Mouse (Mus musculus): Measurements from ENCODE around the gene Ikzf2.

The Ikzf2 gene

DNA sequence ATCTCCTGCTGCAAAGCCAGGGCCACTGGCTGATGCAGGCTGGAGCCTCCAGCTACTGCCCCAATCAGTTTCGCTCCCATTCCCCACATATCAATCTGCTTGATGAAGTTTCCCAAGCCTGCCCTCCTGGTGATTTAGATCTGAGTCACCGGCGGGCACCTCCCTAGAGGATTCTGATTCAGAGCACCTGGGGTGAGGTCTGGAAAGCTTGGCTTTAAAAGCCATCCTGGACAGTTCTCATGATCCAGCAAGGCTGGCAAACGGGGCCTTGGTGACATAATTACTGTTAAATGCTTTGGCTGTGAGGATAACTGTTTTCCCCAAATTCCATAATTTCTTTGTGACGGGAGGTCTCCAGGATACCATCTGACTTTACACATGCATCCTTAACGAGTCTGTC is 29.0 kb downstream of the Ikzf2 start:
- DNase-seq = peak; percentile 65

DNA sequence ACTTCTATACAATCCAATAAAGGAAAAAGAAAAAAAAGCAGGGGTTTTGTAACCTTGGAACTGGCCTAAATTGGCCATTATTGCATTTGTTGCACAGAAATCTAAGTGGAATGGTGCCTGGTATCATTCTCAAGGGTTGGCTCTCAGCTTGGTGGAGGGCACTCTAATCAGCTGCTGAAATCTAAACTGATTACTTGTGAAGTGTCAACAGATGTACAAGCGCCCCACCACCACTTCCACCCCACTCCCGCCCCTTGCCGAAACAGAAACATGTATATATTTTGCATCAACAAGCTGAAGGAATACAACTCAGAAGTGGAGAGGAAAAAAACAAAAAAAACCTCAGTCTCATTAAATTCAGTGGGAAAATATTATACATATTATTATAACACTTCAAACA is 29.6 kb downstream of the Ikzf2 start:
- peak; percentile 10 for DNase-seq

DNA sequence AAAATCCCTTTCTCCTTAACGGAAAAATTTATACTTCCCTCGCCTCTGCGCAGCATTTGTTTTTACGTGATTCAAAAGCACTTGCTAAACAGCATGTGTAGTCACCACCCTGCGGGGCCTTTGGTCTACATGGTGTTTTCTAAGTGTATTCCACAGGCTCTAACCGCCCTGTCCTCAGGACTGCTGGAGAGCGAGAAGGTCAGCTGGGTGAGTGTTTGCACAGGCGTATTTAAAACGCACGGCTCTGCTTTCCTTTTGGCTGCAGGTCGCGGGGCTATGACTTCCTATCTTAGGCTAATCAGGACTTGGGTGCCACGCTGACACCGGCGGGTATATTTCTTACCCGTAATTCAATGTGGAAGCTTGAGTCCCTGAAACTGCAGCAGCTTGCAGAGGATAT is 30.1 kb downstream of the Ikzf2 start:
- DNase-seq = no peak

DNA sequence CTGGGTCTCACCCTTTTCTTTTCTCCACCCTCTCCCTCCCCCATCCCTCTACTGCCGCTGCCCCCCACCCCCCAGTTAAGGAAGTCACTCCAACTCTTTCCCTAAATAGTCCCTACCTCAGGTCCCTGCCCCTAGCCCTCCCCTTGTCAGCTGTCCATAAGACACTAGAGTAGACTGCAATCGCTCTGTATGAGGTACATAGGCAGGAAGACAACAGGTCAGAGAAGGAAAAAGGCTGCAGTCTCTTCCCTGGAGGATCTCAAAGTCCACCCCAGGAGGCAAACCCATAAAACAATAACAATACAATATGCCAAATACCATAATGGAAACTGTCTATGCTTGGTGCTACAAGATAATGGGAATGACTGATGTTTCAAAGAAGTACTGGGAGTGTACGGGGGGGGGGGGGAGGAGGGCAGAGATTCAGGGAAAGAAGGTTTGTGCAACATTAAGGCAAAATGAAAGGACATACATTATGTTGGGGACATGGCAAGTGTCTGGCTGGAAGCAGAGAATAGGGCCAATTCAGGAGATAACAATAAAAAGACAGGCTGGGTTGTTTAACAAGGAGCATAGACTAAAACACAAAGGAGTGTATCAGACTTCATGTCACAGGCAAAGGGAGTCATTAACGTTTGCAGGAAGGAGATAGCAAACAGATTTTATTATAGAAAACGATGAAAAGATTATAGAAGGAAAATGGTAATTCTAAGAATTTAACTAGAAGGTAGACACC is 30.8 kb downstream of the Ikzf2 start:
- peak; percentile 22 for DNase-seq

DNA sequence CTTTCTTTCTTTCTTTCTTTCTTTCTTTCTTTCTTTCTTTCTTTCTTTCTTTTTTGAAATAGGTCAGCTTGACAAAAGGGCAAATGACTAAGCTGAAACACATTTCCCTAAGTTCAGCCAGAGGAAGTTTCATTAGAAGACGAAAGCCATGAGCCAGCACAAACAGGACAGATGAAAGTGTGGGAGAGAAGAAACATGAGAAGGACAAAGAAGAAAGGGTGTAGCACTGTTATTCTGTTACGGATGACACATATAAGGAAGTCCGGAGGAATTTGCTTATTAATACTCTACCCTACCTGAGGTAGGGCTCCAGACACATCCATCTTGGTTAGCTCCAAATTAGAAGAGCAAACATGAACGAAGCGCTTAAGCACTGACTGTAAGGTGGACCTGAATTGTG is 31.7 kb downstream of the Ikzf2 start:
- DNase-seq = peak; percentile 33

DNA sequence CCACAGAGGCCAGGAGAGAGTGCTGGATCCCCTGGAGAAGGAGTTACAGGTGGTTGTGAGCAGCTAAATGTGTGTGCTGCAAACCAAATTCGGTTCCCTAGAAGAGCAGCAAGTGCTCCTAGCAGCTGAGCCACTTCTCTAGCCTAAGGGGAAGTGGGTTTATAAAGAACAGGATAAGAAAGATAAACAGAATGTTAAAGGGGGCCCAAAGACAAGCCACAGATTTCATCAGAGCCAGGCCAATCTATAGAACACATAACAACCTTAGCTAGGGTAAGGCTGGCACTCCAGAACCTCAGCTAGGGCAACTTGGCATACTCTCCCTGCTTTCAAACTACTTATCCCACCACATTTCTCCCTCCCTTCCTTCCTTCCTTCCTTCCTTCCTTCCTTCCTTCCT is 32.1 kb downstream of the Ikzf2 start:
- peak; percentile 42 for DNase-seq

DNA sequence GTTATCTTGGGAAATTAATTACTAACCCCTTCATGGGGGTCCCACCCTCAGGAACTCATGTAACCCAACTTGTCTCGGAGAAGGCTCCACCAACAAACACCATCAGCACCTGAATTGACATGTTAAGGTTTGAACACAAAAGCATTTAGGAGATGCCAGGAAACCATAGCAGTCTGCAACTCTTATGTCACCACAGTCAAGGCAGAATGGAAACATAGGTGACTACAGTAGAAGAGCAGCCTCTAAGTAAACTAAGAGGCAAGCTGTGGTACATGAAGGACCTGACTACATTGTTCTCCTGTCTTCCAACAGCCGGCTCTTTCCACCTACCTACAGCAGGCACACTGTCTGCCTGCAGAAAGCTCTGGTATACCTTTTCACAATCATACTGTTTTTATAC is 33.6 kb downstream of the Ikzf2 start:
- DNase-seq = peak; percentile 58

DNA sequence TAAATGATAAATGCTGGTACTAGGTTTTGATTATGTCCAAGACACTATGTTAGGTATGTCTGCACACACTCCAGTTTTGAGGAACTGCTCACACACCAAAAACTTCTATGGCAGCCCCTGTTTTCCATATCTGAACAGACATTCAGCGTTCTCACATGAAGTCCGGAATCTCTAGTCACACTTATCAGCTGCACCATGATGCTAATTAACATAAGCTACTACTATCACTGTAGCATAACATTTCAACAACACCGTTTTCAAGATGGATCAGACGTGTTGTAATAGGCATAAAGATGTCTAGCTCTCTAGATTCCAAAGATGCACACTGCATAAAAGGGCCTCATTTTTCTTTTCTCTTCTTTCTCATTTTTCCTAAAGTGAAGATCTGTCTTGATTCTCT is 43.9 kb downstream of the Ikzf2 start:
- DNase-seq = no peak

DNA sequence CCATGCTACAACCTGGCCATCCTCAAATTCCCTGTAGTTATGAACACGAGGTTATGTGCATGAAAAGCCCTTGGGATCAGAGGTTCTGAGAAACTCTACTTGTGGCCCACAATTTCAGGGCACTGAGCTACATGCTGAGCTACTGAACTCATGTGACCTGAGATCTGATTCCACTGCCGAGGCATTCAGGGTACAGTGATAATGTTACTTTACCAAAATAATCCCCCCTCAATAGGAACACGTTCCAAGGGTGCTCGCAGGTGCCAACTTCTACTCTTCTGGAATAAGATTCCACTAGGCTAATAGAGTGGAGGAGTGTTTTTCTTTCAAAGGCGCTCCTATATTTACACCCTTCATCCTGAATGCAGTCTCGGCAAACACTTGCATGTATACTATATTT is 45.1 kb downstream of the Ikzf2 start:
- no peak for DNase-seq

DNA sequence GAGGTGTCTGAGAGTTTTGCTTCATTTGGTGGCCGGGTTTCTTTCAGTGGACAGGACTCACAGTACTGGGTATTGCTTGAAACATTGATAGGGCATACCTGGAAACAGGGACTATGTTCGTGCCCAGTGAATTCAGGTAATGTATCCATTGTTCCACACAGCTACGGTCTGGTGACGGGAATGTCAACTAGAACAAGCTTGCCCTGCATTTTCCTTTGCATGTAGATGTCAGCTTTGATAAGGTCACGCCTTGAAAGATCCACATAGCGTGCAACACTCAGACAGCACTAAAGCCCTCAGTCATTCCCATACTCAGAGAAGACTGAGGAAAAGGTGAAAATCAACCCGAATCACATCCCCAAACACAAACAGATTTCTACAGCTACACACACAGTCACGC is 48.7 kb downstream of the Ikzf2 start:
- no peak for DNase-seq

DNA sequence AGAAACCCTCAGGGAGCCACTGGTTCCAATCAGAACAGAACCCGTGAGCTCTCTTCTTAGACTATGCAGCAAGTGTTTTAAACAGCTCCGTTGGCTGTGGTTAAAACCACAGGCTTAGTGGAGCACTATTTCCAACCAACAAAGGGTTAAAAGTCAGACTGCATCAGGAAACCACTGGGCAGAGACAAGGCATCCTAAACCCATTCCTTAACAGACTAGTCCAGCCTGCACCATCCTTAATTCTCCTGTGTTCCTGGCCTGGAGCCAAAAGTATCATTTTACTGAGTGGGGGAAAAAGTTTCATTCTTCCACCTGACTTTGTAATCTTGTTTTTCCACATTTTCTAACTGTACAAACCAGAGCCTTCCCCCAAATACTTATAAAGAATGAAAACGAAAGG is 49.1 kb downstream of the Ikzf2 start:
- DNase-seq = no peak

DNA sequence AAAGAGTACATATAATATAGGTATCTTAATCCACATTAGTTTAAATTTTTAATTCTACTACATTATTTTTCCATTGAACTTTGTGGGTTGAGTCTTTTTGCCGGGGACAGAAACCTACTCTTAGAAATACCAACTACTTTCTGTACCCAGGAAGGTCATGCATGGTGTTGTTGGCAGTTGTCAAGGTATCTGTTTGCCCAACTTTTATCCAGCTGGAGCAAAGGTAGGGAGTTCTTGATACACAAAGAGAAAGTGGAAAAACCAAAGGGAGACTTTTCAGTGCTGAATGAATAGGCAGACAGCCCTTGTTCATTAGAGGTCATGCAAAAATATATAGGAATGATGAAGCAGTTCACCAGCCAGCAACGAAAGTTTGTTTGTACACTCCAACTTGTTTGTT is 52.8 kb downstream of the Ikzf2 start:
- DNase-seq = no peak

DNA sequence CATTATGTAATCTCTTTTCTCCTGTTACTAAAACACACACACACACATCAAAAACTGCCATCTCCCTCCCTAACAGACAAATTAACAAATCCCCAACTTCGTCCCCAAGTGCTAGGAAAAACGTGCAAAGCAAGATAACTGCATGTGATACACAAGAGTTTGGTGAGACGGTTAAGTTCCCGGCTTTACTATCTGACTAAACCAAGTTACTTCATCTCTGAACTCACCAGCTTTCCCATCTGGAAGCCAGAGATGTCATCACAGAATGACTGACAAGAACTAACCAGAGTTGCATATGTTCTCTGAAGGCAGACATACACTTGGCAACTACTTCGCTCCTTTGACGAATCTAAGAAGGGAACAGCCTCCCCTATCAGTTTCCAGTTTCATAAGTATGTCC is 56.5 kb downstream of the Ikzf2 start:
- DNase-seq = no peak

DNA sequence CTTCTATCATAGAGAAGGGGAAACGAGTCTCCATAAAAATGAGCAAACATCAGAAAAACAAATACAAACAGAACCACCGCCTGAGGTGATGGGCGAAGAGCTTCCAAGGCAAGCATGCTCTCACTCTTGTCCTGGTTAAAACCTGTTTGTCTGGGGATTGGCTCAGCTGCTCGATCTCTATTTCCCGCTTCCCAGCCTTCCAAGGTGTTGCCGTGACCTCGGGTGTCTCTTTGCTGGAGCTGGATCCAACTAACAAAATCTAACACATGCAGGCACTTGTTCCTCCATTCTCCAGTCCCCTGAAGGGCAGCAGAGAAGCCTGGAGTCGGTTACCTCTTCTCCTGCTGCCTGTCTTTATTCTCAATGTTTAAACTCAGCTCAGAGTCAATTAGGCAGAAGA is 57.5 kb downstream of the Ikzf2 start:
- DNase-seq = peak; percentile 88

DNA sequence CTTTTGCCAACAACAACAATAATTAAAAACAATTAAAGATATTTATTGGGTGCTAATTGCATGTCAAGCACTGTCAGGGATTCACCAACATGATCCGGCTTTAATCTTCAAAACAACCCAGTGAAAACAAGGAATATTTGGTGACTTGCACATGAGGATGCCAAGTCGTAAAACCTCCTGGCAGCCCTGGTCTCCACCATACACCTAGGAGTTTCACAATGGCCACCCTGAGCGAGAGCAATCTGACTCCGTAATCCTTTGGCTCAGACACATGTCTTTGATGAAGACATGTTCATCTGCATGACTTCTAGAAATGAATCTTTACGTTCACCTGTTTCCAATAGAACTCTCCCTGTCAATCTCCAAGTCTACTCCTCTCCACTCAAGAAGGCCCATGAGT is 75.0 kb downstream of the Ikzf2 start:
- no peak for DNase-seq

DNA sequence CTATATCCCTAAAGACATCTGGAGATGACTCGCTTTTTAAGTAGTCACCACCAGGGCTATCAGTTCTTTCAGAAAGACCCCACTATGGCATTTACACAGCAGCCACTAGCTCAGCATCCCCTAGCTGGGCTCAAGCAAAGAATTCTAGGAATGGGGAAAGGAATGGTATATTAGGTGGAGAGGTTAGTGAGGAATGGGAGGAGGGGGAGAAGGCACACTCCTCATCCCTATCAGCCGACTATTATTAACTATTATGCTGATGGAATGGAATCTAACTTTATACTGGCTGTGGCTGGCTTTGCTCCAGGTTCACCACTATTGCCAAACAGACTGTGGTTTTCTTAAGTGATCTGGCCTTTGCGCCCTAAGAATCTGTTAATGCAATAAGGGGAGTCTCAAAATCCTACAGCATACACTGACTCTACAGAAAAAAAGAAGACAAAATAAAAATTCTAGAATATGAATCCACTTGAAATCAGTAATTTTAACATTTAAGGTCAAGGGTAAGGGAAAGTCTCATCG is 75.8 kb downstream of the Ikzf2 start:
- no peak for DNase-seq

DNA sequence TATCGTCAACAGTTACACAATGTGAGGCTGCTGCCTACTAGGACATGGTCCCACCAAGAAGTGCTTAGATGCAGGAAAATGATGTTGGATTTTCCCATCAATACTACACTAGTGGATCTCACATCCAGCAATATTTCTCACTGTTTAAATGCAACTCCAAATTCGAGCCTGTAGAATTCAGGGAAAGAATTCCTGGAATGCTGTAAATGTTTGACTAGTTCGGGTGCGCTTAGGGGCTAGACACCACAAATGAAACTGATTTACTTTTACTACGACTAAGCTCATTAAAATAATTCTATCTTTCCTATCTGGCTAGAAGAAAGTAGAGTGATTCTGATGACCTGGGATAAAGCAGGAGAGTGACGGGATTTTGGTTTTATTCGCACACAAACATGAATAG is 76.3 kb downstream of the Ikzf2 start:
- DNase-seq = no peak

DNA sequence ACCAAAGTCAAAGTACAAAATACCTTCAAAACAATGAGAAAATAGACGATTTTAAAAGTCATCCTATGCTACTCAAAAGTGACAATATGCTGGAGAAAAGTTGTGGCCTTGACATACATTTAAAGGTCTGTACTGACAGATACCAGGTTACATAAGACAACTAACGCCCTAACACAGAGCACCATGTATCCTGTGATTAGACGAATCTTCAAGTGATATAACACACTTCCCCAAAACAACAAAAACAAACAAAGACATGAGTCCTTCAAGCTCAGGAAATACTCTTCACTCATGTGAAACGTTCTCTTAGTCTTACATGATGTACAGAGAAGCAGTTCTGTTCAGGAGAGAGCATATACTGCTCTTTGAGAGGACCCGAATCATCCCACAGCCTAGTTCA is 78.2 kb downstream of the Ikzf2 start:
- DNase-seq = no peak

DNA sequence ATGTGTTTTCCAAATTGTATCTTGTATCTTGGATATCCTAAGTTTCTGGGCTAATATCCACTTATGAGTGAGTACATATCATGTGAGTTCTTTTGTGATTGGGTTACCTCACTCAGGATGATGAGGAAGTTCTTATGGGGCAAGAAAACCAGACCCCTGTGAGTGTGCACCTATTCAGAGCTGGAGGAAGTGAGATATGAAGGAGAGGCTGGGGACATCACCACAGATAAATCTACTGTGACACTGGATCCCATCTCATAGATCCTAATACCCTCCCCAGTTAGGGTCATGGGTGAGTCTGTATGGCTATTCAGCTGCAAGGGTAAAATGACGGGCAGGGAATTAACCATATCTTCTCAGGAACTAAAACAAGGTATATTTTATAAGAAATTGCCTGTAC is 80.2 kb downstream of the Ikzf2 start:
- no peak for DNase-seq

DNA sequence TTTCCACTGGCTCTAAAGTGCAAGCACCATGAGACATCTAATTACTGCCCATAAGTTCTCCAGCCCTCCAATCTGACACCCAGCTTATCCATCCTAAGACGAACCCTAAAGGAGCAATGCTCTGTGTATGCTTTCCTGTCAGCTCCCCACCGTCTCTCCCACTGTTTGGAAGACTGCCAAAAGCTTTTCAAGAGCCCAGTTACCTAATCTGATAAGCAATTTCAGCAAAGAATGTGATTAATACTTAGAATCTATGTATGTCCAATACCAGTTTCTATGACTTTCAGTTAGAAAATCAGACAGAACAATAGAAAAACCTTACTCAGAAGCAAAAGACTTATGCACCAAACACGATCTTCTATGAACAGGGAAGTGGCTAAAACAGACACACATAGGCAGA is 82.8 kb downstream of the Ikzf2 start:
- no peak for DNase-seq

DNA sequence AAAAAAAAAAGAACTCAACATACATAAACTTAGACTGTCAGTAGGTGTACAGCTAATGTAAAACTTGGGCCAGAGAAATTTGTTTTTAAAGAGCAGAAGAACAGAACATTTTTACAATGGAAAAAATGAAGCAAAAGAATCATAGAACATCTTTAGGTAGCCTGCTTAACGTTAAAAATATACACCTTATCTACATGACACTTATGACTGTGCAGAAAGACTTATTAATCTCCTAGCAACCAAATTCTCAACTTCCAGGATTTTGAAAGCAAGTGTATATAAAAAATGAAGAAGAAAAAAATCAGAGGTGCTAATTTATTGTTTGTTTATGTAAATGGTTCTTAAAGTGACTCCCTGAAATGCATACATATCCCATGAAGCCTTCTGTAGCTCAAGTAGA is 86.1 kb downstream of the Ikzf2 start:
- no peak for DNase-seq

DNA sequence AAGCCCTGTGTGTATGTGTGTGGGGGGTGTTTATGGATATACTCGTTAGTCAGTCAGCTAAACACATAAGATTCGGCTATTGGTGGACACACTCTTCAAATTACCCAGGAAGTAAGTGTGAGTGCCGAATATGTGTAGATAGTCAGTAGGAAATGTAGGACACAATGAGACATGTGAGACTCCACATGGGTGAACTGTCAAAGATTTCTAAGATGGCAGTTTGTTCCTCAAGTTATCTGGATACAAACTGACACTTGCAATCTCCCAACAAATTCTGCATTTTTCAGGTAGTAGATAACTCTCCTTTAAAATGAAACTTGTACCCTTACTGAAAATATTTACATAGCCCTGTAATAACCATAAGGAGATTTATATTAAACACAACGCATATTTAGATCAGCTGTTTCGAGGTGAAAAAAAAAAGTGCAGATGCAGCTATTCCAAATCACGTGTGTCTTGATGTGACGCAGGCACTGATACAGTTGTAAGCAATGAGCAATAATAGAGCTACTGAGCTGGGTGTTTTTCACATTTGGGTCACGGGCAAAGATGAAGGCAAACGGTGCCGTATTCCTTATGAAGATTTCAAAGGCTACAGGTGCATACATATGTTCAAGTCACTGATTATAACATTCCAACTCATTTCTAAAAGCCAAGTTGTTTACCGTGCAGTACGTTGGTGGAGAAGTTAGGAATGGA is 87.8 kb downstream of the Ikzf2 start:
- DNase-seq = no peak

DNA sequence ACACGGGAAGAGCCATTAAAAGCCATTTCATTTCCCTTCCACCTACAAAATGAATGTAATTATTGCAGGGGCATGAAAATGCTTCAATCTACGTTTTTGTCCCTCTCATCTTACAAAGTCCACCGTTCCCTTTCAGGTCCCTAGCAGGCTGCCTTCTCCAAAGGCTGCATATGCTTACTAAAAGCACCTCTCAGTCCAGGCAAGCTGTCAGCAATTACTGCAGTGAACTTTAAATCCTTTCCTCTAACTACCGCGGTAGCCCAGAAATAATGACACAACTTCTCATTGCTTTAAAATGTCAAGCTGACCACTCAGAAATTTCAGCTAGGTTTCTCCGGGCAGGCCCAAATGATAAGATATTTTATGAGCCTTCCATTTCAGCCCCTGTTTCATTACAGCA is 95.2 kb downstream of the Ikzf2 start:
- DNase-seq = no peak

DNA sequence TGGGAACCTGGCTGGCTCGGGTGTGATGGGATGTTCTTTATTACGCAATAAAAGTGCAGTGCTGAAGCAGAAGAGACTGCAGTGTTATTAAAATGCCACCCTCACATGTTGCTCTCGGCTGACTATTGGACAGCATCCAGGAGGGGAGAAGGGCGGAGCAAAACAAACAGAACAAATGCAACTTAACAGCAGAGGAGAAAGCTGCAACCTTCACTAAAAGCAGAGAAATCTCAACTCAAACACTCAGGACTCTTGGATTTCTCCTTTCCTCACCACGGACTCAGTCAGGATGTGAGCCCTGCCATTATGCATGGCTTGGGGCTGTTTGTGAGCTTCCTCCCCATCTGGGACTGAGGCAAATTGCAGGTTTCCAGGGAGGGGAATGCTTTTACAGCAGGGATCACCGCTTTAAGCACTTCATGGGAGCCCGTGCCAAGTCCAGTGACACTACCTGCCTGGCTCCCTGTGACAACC is 95.7 kb downstream of the Ikzf2 start:
- DNase-seq = no peak

DNA sequence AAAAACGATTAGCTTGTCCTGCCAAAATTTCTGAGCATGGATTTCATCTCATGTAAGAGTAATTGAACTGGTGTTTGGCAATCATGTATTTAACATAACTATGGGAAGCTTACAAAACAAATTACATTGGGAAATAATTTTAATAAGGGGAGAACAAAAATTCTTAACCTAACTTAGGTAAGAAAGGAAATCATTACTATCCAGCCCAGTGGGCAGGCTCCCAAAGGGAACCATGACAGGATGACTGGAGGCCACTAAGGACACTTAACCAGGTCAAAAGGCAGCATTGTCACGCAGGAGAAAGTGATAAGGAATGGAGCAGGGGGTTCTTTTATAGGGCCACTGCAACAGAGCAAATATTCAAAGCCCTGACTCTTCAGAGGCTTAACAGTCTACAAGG is 101.5 kb downstream of the Ikzf2 start:
- DNase-seq = no peak

All from heart, adult 11 months (tissue).